Mouse (Mus musculus): ENCODE results near the gene Zfp90.

- TF ChIP-seq CTCF (IDR thresholded peaks at IDR 0.05; ENCODE audit: low read depth, low read length) (no peak), POLR2A (IDR thresholded peaks at IDR 0.05; ENCODE audit: borderline replicate concordance, low read depth, low read length) (no peak)
Measured at GRCm38 (mm10) chr8:106410055-106410454, 5.1 kb upstream of the Zfp90 start.
